Mouse (Mus musculus): ENCODE measurements around the gene Luc7l.

The Luc7l gene

DNA sequence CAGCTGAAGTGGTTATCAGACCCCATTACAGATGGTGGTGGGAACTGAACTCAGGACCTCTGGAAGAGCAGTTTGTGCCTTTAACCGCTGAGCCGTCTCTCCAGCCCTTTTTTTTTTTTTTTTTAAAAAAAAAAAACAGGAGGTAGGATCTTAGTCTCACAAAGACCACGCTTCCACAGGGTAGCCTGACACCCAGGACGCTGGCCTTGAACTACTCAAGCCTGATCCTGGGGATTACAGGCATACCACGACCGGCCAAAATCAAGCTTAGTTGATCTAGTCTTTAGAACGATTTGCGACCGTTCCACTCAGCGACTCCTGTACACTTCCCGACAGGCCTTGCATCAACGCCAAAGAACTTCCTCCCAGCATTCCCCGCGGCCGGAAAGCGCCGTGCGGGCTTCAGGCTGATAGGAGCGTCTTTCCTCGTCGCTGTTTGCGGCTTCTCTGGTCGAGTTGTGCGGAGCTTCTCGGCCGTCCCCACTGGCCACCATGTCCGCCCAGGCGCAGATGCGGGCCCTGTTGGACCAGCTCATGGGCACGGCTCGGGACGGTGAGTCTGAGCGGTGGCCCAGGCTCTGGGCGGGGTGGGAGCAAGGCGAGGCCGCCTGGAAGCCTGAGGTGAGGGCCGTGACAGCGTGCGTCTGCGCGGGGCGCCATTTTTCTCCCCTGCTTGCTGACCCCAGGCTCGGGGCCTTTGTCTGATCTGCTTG lies at the start of gene Luc7l:
Luc7l (plus strand) TSS at position 358 of the 713 bp plus-strand sequence.
- in situ Hi-C loops (cut with MboI; ENCODE audit: low sequenced_read_pairs): no loop called here

DNA sequence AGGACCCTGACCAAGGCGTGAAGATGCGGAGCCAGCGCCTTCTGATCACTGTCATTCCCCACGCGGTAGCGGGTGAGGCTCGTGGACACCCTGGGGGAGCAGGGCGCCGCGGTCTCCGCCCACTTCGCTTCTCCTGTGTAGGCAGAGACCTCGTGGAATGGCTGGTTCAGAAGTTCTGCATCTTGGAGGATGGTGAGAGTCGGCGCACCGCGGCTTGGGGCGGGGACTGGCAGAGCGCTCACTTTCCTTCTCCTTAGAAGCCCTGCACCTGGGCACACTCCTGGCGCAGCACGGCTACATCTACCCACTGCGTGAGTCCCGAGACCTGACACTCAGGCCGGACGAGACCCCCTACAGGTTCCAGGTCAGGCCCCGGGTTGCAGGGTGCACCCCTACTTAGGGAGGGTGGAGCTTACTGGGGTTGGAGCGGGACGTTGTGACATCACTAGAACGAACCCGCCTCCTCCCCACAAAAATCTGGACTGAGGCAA lies 49.3 kb upstream of the Luc7l start:
- in situ Hi-C loops (cut with MboI; ENCODE audit: low sequenced_read_pairs): no loop called here

DNA sequence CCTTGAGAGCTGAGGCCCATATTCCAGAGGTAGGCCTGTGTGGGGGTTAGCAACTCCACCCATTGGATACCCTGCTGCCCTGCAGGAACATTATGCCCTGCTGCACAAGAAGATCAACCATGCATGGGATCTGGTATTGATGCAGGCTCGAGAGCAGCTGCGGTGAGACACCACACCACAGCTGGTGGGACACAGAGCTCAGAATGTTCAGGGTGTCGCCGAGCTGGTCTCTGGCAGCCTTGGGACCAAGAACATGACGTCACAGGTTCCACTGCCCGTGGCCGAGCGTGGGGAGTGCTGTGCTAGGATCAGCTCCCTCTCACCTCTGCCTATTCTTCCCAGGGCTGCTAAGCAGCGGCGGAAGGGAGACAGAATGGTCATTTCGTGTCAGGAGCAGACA lies 47.9 kb upstream of the Luc7l start:
- in situ Hi-C loops (cut with MboI; ENCODE audit: low sequenced_read_pairs): no loop called here

DNA sequence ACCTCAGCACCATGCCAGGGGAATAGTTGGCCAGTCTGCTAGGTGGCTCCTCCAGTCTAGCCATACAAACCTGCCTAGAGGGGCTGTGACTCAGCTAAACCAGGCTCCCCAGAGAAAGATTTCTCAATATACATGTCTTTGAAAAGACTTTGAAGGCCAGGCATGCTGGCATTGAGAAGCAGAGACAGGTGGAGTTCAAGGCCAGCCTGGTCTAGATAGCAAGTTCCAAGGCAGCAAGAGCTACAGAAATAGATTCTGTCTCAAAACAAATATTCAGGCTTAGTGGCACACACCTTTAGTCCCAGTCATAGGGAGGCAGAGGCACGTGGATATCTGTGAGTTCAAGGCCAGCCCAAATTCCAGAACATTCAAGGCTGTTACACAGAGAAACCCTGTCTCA lies 46.3 kb upstream of the Luc7l start:
- in situ Hi-C loops (cut with MboI; ENCODE audit: low sequenced_read_pairs): no loop called here

DNA sequence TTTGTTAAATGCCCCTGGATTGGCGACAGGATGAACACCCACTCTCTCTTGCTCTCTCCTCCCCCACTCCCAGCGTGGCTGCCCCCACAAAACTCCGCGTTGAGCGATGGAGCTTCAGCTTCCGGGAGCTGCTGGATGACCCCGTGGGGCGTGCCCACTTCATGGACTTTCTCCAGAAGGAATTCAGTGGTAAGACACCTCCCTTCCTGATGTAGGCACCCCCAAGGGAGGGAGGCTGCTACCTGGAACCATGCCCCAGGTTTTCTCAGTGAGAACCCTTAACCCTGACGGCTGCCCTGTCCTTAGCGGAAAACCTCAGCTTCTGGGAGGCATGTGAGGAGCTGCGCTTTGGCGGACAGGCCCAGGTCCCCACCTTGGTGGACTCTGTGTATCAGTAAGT lies 45.0 kb upstream of the Luc7l start, which contains the start of gene Arhgdig:
Arhgdig (minus strand) TSS at position 101 of the 400 bp plus-strand sequence.
- in situ Hi-C loops (cut with MboI; ENCODE audit: low sequenced_read_pairs): no loop called here

DNA sequence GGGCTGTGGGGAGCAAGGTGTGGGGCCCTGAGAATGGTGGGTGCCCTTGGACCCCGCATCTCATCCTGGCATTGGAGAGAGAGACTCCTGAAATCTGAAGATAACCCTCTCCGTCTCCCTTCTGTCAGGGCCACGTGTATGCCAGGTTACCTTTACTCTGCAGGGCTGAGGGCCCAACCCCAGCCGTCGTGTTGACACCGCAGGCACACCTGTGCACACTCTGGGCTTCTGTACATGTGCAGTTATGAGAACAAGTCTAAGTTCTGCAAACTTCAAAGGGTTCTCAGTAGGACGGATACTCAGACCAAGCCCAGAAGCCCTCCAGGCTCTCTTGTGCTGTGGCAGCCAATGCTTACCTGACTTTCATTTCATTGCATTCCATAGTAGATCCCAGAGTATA lies 40.5 kb upstream of the Luc7l start:
- in situ Hi-C loops (cut with MboI; ENCODE audit: low sequenced_read_pairs): no loop called here

DNA sequence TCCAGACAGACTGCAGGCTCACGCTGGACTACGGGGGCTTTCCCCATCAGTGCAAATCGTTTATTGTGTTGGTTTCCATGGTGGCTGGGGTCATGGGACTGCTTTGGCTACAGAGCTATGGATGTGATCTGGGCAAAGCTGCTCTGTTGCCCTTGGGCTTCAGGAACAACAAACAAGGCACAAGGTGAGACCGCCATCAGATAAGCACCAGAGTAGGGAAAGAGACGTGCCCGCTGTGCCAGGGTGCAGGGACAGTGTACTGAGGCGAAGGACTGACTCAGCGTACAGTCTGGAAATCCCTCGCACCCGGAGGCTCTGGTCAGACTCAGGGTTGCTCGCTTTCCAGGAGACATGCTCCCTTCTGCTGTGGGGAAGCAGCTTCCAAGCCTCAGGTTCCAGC lies 40.0 kb upstream of the Luc7l start:
- in situ Hi-C loops (cut with MboI; ENCODE audit: low sequenced_read_pairs): no loop called here

DNA sequence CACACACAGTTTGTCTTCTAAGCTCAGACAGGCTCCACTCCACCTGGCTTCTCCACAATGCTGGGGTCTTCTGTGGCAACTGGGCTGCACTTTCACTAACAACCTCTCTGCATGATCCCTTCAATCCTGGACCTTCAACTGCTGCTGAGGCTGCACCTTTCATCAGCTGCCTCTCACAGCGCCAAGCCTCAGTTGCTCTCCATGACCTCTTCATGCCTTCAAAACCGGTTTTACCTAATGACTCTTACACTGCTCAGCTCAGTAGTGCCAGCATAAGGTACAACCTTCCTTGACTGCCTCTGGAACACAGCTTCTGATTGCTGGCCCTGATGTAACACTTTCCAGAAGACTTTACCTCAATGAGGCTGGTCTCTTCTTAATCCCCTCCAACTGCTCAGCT lies 31.2 kb upstream of the Luc7l start:
- in situ Hi-C loops (cut with MboI; ENCODE audit: low sequenced_read_pairs): no loop called here

DNA sequence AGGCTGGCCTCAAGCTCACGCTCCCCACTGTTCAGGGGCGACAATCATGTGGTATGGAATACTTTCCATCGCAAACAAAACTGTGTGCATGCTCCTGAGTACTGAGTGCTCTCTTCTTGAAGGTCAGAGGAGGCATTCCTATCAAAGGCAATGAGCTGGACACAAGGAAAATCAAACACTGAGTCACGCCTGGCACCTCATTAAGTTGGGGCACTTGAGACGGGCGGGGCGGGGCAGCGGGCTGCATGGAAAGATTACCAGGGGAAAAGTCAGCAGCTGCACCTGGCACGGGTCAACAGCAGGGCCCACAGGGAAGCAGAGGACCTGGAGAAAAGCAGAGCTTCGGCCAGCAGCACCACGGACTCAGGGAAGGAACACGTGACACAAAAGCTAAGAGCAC lies 27.5 kb upstream of the Luc7l start:
- in situ Hi-C loops (cut with MboI; ENCODE audit: low sequenced_read_pairs): no loop called here

DNA sequence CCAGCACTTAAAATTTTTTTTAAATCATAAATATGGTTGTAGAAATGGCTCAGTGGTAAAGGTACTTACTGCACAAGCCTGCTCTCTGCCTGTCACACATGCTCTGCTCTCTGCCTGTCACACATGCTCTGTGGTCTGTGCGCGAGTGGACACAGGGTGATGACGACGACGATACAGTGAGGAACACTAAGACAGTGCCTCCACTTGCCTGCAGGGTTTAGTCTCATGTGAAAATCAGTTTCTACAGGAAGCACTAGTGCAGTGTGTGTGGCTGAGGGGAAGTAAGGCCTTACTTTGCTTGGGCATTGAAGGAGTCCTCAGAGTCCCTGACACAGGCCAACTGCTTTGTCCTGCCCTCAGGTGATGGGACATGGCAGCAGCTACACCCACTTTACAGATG lies 22.9 kb upstream of the Luc7l start:
- in situ Hi-C loops (cut with MboI; ENCODE audit: low sequenced_read_pairs): no loop called here

DNA sequence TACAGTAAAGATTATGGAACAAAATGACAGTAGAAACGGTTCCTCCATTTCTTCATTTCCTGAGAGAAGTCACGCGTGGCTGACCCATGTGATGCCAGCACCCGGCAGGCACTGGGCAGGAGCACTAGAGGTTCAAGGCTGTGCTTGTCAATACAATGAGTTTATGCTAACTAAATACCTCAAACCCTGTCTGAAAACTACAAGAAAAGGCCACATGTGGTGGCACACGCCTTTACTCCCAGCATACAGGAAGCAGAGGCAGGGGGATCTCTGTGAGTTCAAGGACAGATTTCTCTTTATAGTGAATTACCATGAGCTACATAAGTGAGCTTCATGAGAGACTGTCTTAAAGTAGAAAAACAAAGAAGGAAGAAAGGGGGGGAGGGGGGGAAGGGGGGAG lies 21.5 kb upstream of the Luc7l start:
- in situ Hi-C loops (cut with MboI; ENCODE audit: low sequenced_read_pairs): no loop called here

DNA sequence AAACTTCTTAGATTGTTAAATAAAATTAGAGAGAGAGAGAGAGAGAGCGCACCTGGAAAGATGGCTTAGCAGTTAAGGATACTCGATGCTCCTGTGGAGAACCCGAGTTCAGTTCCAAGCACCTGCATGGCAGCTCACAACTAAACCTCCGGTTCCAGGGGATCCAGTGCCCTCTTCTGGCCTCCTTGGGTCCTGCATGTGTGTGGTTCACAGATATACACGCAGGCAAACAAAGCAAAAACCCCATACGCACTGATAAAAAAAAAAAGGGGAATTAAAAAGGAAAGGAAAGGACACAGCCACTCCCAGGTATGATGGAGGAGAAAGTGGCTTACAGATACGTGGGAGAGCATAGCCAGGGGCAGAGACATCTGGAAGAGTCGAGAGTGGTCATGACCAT lies 19.8 kb upstream of the Luc7l start:
- in situ Hi-C loops (cut with MboI; ENCODE audit: low sequenced_read_pairs): no loop called here

DNA sequence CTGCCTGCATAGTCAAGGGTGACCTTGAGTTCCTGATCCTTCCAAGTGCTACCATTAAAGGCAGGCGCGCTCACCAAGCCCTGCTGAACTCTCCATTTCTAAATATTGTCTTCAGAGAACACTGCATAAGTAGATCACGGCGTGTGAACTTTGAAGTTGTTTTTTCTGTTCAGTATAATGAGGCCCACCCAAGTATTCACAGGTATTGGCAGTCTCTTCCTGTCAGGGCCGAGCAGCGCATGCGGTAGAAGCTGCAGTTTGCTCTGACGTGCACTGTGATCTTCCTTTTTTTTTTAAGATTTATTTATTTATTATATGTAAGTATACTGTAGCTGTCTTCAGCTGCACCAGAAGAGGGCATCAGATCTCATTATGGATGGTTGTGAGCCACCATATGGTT lies 18.3 kb upstream of the Luc7l start:
- in situ Hi-C loops (cut with MboI; ENCODE audit: low sequenced_read_pairs): no loop called here

DNA sequence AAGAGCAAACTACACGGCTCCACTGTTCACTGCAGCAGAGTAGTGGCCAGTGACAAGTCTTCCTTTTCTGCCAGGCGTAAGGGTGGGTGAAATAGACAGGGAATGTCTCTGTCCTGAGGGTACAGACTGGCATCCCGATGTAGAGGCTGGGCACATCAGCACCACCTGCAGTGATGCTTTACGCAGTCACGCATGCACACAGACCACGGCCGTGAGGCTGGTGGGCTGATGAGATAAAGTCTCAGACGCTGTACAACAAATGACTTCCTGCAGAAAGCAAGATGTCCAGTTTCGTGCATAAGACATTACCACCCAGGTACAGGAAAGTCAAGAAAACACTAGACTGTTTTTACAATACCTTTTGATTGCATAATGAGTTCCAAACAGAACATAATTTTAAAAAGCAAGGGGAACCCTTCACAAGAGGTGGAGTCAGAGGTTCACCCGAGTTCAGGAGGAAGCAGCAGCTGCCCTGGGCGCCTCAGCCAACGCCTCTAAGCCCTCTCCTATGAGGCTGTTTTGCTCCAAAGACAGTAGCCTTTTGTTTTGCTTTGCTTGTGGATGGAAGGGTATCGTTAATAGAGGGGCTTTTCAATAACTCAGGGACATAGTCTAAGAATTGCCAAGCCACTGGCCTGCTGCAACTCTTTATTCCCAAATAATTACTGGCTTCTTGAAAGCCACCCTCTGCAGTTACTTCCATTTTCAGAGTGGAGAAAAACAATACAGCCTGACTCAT lies 17.4 kb upstream of the Luc7l start:
- in situ Hi-C loops (cut with MboI; ENCODE audit: low sequenced_read_pairs): no loop called here

DNA sequence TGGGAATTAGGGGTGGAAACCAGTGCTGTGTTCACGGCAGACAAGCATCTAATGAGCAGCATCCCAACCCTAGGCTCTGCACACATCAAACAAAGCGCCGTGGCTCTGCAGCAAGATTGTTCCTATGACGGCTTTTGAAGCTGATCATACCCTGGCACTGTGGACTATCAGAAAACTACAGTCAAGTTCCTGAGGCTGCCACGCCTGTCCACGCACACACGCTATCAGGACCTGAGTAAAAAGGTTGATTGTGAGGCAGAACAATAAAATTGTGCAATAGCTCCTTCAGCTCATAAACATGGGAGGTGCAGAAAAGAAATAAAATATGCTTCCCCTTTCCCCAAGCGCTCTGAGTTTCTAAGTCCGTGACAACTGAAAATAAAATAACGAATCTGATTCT lies 15.0 kb upstream of the Luc7l start:
- in situ Hi-C loops (cut with MboI; ENCODE audit: low sequenced_read_pairs): no loop called here

DNA sequence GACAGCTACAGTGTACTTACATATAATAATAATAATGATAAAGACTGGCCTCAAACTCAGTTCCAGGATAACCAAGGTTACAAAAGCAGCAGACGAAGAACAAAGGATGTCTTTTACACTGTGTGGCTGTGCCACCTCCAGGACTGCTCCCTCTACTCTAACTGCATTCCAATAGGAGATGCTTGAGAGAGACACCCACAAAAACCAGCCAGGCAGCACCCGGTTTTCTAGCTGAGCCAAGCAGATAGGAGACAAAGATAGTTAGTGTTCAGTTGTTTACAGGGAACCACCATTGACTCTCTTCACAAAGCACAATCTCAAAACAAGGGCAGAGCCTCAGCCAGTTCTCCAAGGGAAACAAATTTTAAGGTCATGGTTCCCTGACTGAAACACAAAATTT lies 13.1 kb upstream of the Luc7l start:
- in situ Hi-C loops (cut with MboI; ENCODE audit: low sequenced_read_pairs): no loop called here

DNA sequence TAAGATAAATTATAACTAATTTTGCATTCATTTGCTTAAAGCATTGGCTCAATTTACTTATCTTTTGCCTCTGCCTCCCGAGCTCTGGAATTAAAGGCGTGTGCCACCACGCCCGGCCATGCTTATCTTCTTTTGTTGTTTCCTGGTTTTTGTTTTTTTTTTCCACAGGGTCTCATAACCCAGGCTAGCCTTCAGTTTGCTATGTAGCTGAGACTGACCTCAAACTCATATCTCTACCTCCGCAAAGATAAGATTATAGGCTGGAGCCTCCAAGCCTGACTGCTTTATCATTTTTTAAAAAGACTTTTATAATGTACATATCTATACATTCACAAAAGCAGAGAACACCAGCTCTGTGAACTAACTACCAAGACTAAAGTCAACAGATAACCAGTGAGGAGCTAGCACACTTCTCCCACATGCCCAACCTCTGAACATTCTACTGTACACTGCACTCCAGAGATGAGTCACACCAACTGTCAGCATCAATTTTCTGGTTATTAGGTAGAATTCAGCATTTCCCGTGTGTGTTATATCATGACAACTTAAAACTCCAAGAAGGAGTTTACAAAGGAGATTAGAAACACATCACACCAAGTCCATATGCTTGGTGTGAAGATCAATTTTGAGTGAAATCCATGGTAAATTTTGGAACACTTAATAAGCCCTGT lies 12.4 kb upstream of the Luc7l start:
- in situ Hi-C loops (cut with MboI; ENCODE audit: low sequenced_read_pairs): no loop called here

DNA sequence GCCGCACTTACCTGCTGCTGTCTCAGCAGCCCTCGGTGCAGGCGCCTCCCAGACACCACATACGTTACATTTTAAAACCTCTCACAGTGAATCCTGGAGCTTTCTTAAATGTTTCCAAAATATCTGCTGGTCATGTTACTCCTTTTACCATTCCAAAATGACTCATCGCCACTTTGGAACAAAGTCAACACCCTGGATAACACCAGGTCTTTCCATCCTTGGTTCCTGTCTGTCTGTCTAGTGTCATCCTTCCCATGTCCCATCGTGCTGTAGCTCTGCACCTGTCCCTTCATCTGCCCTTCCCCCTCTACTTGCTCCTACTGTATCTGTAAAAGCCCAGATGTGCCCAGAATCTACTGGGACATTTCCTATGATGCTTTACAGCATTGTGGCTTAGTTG lies 11.7 kb upstream of the Luc7l start:
- in situ Hi-C loops (cut with MboI; ENCODE audit: low sequenced_read_pairs): no loop called here

DNA sequence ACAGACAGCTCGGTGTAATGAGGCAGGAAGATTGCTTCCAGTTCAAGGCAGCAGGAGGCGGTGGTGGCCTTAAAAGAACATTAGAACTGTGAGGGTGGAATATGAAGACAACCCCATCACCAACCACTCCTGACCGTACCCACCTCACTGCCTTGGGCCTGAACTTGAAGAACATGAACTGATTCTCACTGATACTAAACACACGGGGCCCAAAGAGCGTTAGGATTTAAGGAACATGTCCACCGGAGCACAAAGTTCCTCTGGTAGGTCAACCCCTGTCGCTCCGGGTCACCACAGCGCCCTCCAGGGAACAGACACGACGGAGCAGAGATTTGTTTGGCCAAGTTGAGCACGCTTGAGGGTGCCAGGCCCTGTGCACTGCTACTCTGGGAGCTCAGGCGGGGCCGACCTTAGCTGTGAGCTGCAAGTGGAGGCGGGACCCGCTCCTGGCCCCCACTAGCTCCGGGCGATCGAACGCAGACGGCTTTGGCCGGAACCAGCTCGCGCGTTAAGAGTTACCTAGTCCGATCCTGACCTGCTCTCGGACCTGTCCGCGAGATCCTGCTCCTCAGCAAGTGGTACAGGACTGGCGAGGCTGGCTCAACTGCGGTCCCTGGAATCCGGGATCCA lies 9.1 kb upstream of the Luc7l start:
- in situ Hi-C loops (cut with MboI; ENCODE audit: low sequenced_read_pairs): no loop called here

DNA sequence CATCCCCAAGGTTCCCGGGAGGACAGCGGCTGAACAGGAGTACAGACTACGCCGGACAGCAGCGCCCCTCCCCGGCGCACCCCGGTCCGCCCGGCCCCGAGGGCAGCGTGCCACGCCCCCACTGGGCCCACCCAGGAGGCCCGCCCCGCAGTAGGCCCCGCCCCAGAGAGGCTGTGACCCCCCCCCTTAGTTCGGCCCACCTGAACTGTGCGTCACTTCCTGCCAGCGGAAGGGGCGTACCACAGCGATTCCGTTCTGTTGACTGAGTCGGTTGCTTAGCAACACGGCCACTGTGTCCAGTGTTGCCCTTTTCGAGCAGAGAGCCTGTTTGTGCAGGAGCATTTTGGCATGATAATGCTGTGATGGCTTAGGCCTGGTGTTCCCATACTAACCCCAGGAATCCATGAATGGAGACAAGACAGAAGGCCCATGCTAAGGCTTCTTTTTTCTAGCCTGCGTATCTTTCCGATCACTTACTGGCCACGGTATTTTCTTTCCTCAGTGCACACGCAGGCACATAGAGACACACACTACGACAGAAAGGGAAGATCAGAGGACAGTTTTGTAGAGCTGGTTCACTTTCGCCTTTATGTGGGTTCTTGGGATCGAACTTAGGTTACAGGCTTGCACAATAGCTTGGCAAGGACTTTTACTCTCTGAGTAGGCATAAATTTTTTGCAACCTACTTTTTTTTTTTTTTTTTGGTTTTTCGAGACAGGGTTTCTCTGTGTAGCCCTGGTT lies 8.4 kb upstream of the Luc7l start, which contains the start of gene Fam234a:
Fam234a (minus strand) TSS at position 142 of the 741 bp plus-strand sequence.
- in situ Hi-C loops (cut with MboI; ENCODE audit: low sequenced_read_pairs): no loop called here
